Mouse (Mus musculus) WW6 (cell line): ENCODE data around the gene Aak1.
"Not testable (repeated sequence)": the region's sequence is repeated elsewhere in the genome, so short reads cannot be mapped to it uniquely, and the experiment has no call there.

ENCODE experiments used
- DNase-seq: peaks from one replicate; pipeline ENCODE4 v3.0.0-alpha.2; 2013; ENCODE audit warnings: low read depth, low spot score

Gene Aak1

GRCm38 (mm10) chr6:87009692-87010328, 160.5 kb downstream of the Aak1 start:
- DNase-seq = peak; percentile 81

- DNase-seq = peak; percentile 38
Measured at GRCm38 (mm10) chr6:87016916-87017315, 167.6 kb downstream of the Aak1 start.

- DNase-seq = no peak
Measured at GRCm38 (mm10) chr6:87018874-87019273, 169.6 kb downstream of the Aak1 start.

GRCm38 (mm10) chr6:87021791-87022190, 172.5 kb downstream of the Aak1 start:
- no peak for DNase-seq

- DNase-seq = no peak
Measured at GRCm38 (mm10) chr6:87026980-87027379, 177.7 kb downstream of the Aak1 start.

GRCm38 (mm10) chr6:87028881-87029280, 179.6 kb downstream of the Aak1 start:
- no peak for DNase-seq

GRCm38 (mm10) chr6:87031310-87031709, 182.0 kb downstream of the Aak1 start:
- not testable (repeated sequence) for DNase-seq

- DNase-seq = no peak
Measured at GRCm38 (mm10) chr6:87032401-87032800, 183.1 kb downstream of the Aak1 start.

- no peak for DNase-seq
Measured at GRCm38 (mm10) chr6:87034395-87034794, 185.1 kb downstream of the Aak1 start.

- DNase-seq = no peak
Measured at GRCm38 (mm10) chr6:87037826-87038620, 188.7 kb downstream of the Aak1 start.

- no peak for DNase-seq
Measured at GRCm38 (mm10) chr6:87039161-87039560, 189.8 kb downstream of the Aak1 start.

- no peak for DNase-seq
Measured at GRCm38 (mm10) chr6:87040971-87041370, 191.7 kb downstream of the Aak1 start.

- no peak for DNase-seq
Measured at GRCm38 (mm10) chr6:87041431-87041830, 192.1 kb downstream of the Aak1 start.

GRCm38 (mm10) chr6:87042004-87042336, 192.7 kb downstream of the Aak1 start:
- DNase-seq = no peak

GRCm38 (mm10) chr6:87042337-87043130, 193.2 kb downstream of the Aak1 start, which contains the start of gene Gfpt1:
Gfpt1 (plus strand) TSS chr6:87042846.
- DNase-seq = peak; percentile 81

GRCm38 (mm10) chr6:87043131-87043516, 193.8 kb downstream of the Aak1 start:
- DNase-seq = no peak

- DNase-seq = no peak
Measured at GRCm38 (mm10) chr6:87044895-87045294, 195.6 kb downstream of the Aak1 start.

- DNase-seq = no peak
Measured at GRCm38 (mm10) chr6:87045507-87045906, 196.2 kb downstream of the Aak1 start.

- not testable (repeated sequence) for DNase-seq
Measured at GRCm38 (mm10) chr6:87048712-87049111, 199.4 kb downstream of the Aak1 start.

GRCm38 (mm10) chr6:87051886-87052425, 202.6 kb downstream of the Aak1 start:
- DNase-seq = no peak
